Mouse (Mus musculus): Measurements from ENCODE around the gene 2200002D01Rik. TPM values are rescaled to one million over a fixed set of nuclear protein-coding genes. Genes with fewer than 3 reads are reported as not detected.
A peak's percentile ranks its signal among the peaks of the same experiment; 100 is the strongest.
"Not testable (repeated sequence)": the region's sequence is repeated elsewhere in the genome, so short reads cannot be mapped to it uniquely, and the experiment has no call there.

Gene 2200002D01Rik
- polyA plus RNA-seq, 1 experiment: 0.10 TPM

DNA sequence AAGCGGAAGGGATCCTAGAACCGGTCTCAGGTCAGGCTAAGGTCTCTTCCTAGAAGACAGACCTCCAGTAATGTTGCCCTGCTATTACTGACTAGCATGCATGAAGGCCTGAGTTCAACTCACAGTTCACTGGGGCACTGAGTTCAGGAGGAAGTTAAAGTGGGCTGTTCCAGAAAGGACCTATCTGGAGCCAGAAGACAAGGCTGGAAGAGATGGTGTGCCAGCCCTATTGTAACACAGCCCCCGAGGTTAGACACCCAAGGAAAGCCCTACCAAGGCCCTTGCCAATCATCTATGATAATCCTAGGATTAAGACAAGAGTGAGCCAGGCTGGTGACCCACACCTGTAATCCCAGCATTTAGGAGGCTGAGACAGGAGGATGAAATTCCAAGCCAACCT is 16.7 kb downstream of the 2200002D01Rik start:
- H3K4me3 ChIP-seq (ENCODE audit: insufficient read depth, low read length): peak overlapping the region; percentile 40
- TF ChIP-seq CTCF (IDR thresholded peaks at IDR 0.05; ENCODE audit: extremely low read depth, insufficient read depth, low read length): no peak
- no peak for TF ChIP-seq POLR2A (IDR thresholded peaks at IDR 0.05; ENCODE audit: extremely low read depth, insufficient read depth, low read length)
- no peaks in the 10 kb centered on the region for H3K4me1 ChIP-seq (ENCODE audit: control insufficient read depth, insufficient read depth, low read length)
- no peak overlapping the region for H3K27ac ChIP-seq (ENCODE audit: insufficient read depth, low read length)

DNA sequence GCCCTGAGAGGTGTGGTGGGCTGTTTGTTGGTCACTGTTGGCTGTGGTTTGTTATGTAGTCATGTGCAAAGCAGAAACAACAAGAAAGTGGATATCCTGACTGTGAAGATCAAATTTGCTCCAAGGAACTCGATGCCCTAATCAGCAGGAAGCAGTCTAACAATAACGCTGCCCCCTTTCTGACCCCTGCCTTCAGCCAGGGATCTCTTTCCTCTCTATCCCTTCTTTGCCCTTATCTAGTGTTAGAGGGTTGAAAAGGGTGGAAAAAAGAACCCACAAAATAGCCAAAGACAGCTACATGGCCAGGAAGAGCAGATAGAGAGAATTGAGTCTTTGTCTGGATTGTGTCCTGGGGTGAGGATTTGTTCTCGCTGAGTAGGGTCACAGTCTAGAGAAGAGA is 17.7 kb downstream of the 2200002D01Rik start:
- H3K4me1 ChIP-seq (ENCODE audit: control insufficient read depth, insufficient read depth, low read length): no peaks in the 10 kb centered on the region
- no peak overlapping the region for H3K4me3 ChIP-seq (ENCODE audit: insufficient read depth, low read length)
- TF ChIP-seq CTCF (IDR thresholded peaks at IDR 0.05; ENCODE audit: extremely low read depth, insufficient read depth, low read length): no peak
- no peak overlapping the region for H3K27ac ChIP-seq (ENCODE audit: insufficient read depth, low read length)

DNA sequence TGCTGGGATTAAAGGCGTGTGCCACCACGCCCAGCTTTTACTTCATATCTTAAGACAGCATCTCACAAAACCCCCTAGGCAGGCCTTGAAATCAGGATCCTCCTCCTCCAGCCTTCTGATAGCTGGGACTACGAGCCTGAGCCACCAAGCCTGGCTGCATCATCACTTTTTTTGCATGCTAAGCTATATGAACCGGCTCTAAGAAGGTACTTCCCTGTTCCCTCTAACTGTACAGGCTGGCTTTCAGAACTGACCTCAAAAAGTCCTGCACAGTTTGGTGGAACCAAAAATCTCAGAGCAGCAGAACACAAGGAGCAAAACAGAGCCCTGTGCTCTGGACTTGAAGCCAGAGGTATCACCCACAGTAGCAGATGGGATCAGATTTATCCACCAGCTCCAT is 20.1 kb downstream of the 2200002D01Rik start:
- H3K4me1 ChIP-seq (ENCODE audit: control insufficient read depth, insufficient read depth, low read length): no peaks in the 10 kb centered on the region
- peak overlapping the region; percentile 43; the same call in 1 of the 2 replicates for H3K27ac ChIP-seq (ENCODE audit: insufficient read depth, low read length)
- H3K4me3 ChIP-seq (ENCODE audit: insufficient read depth, low read length): no peak overlapping the region
- no peak for TF ChIP-seq CTCF (IDR thresholded peaks at IDR 0.05; ENCODE audit: extremely low read depth, insufficient read depth, low read length)
- TF ChIP-seq POLR2A (IDR thresholded peaks at IDR 0.05; ENCODE audit: extremely low read depth, insufficient read depth, low read length): no peak

DNA sequence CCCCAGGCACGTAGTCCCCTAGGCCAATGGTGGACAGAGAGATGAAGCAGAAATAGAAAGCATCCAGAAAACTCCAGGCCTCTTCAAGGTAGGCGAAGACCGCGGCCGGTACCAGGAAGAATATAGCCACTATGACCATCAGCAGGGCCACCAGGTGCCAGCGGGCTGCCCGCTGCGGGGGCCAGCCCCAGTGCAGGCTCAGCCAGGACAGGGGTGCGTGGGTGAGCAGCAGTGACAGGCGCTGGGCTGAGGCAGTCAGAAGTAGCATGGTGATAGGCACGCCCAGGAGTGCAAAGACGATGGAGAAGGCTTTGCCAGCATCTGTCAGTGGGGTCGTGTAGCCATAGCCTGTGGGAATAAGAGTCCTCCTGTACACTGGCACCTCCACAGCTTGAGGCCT is 22.7 kb downstream of the 2200002D01Rik start:
- Histone ChIP-seq H3K4me1 (ENCODE audit: control insufficient read depth, insufficient read depth, low read length) (no peaks in the 10 kb centered on the region), H3K27ac (ENCODE audit: insufficient read depth, low read length) (no peak overlapping the region), H3K4me3 (ENCODE audit: insufficient read depth, low read length) (peak overlapping the region; percentile 9; the same call in 1 of the 2 replicates)
- TF ChIP-seq CTCF (IDR thresholded peaks at IDR 0.05; ENCODE audit: extremely low read depth, insufficient read depth, low read length): no peak
- TF ChIP-seq POLR2A (IDR thresholded peaks at IDR 0.05; ENCODE audit: extremely low read depth, insufficient read depth, low read length): no peak

DNA sequence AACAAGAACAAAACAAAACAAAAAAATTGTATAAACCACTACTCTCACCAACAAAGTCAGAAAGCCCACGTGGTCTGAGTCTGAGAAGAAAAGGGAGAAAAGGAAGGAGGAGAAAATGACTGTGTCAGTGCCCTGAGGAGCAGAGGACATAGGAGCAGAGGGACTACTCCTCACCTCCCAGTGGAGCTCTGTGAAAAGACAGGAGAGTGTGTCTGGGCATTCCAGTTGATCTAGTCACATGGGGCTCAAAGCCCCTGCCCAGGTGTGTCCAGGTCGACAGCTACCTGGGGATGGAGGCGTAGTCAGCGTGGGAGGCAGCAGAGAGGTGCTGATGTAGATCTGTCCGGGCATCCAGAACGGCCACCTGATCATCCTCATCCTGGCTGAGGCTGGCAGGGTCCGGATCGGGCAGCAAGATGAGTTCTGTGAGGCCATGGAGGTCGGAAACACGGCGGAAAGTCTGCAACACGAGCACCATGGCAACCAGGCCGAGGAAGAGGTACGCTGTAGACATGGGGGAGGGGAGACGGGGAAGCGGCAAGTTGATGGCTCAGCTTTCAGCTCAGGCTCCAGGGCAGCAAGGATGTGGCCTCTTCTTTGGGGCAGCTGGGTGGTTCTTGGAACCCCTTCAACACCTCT is 23.4 kb downstream of the 2200002D01Rik start:
- Histone ChIP-seq H3K27ac (ENCODE audit: insufficient read depth, low read length) (no peak overlapping the region), H3K4me1 (ENCODE audit: control insufficient read depth, insufficient read depth, low read length) (no peaks in the 10 kb centered on the region), H3K4me3 (ENCODE audit: insufficient read depth, low read length) (peak overlapping the region; percentile 7)
- TF ChIP-seq POLR2A (IDR thresholded peaks at IDR 0.05; ENCODE audit: extremely low read depth, insufficient read depth, low read length) (no peak), CTCF (IDR thresholded peaks at IDR 0.05; ENCODE audit: extremely low read depth, insufficient read depth, low read length) (no peak)

DNA sequence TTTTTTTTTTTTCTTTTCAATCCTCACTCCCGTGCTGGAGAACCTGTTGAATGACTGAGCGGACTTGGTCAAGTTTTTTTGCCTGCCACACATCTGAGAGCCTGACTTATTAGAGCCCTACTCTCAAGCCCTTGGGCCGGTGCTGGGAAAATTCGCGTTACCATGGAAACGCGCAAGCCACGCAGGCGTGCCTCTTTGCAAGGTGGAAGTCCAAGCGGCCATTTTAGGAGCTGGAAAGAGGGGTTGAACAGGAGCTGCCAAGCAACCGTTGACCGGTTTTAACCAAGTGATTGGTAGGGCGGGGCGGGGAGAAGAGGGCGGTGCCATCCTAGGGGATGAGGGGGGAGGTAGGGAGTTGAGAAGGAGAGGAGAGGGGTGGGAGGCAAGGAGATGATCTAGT is 33.4 kb downstream of the 2200002D01Rik start:
- no peak for TF ChIP-seq POLR2A (IDR thresholded peaks at IDR 0.05; ENCODE audit: extremely low read depth, insufficient read depth, low read length)
- no peak for TF ChIP-seq CTCF (IDR thresholded peaks at IDR 0.05; ENCODE audit: extremely low read depth, insufficient read depth, low read length)
- H3K4me3 ChIP-seq (ENCODE audit: insufficient read depth, low read length): no peak overlapping the region

DNA sequence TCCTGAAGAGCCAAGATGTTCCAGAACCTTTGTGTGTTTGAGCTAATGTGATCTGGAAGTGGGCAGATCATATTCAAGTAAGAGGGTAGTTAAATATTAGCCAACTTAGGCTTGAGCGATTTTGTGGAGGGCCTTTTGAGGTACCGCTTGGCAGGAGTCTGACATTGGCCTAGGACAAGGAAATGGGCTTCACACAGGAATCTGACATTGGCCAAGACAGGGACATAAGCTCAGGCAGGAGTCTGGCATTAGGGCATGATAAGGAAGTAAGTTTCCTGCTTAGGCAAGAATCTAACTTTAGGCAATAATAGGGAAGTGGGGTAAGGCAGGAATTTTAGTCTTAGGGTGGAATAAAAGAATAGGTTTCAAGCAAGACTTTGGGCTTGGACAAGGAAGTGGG is 34.0 kb downstream of the 2200002D01Rik start:
- H3K4me3 ChIP-seq (ENCODE audit: insufficient read depth, low read length): no peak overlapping the region
- H3K27ac ChIP-seq (ENCODE audit: insufficient read depth, low read length): no peak overlapping the region
- no peak for TF ChIP-seq POLR2A (IDR thresholded peaks at IDR 0.05; ENCODE audit: extremely low read depth, insufficient read depth, low read length)
- no peaks in the 10 kb centered on the region for H3K4me1 ChIP-seq (ENCODE audit: control insufficient read depth, insufficient read depth, low read length)

More for the DNA sequence above, 33.4 kb downstream of the 2200002D01Rik start:
- H3K27ac ChIP-seq (ENCODE audit: insufficient read depth, low read length): no peak overlapping the region
- no peaks in the 10 kb centered on the region for H3K4me1 ChIP-seq (ENCODE audit: control insufficient read depth, insufficient read depth, low read length)

DNA sequence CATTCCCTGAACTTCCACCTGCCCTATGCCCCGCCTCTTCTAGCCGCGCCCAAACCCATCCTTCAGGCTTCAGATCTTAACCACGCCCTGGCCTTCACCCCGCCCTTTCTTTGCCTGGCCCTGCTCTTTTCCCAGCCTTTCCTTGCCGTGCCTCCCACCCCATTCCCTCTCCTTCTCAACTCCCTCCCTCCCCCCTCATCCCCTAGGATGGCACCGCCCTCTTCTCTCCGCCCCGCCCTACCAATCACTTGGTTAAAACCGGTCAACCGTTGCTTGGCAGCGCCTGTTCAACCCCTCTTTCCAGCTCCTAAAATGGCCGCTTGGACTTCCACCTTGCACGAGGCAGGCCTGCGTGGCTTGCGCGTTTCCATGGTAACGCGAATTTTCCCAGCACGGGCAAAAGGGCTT is 34.6 kb downstream of the 2200002D01Rik start, which contains the start of gene Catsperg1:
Gene Catsperg1, minus strand, starts transcription at position 361 of the 408 bp plus-strand sequence.
- Histone ChIP-seq H3K27ac (ENCODE audit: insufficient read depth, low read length) (no peak within 1 kb of the TSS), H3K4me1 (ENCODE audit: control insufficient read depth, insufficient read depth, low read length) (no peaks in the 10 kb centered on the region), H3K4me3 (ENCODE audit: insufficient read depth, low read length) (no peak within 1 kb of the TSS; the same call in 1 of the 2 replicates)
- TF ChIP-seq CTCF (IDR thresholded peaks at IDR 0.05; ENCODE audit: extremely low read depth, insufficient read depth, low read length): no peak
- TF ChIP-seq POLR2A (IDR thresholded peaks at IDR 0.05; ENCODE audit: extremely low read depth, insufficient read depth, low read length): no peak

DNA sequence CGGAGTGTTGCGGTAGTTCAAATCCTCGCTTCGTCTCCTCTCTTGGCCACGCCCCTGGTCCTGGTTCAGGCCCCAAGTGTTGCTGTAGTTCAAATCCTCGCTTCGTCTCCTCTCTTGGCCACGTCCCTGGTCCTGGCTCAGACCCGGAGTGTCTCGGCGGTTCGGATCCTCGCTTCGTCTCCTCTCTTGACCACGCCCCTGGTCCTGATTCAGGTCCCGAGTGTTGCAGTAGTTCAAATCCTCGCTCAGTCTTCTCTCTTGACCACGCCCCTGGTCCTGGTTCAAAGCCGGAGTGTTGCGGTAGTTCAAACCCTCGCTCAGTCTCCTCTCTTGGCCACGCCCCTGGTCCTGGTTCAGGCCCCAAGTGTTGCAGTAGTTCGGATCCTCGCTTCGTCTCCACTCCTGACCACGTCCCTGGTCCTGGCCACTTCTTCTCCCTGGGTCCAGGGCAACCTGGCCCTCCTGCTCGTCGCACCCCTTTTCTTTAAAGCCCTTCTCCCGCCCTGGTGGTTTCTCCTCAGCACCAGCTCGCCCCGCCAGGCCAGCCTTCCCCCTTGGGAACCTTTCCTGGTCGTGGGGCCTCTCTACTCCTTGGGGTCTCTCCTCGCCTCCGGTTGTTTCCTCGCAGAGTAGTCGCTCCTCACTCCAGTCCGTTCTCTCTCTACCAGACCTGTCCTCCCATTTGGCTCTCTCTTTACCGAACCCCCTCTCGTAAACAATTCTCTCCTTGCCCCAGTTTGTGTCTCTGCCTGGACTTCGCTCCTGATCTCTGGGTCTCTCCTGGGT is 35.3 kb downstream of the 2200002D01Rik start:
- not testable (repeated sequence) for H3K27ac ChIP-seq (ENCODE audit: insufficient read depth, low read length); H3K4me3 ChIP-seq (ENCODE audit: insufficient read depth, low read length); H3K4me1 ChIP-seq (ENCODE audit: control insufficient read depth, insufficient read depth, low read length)

DNA sequence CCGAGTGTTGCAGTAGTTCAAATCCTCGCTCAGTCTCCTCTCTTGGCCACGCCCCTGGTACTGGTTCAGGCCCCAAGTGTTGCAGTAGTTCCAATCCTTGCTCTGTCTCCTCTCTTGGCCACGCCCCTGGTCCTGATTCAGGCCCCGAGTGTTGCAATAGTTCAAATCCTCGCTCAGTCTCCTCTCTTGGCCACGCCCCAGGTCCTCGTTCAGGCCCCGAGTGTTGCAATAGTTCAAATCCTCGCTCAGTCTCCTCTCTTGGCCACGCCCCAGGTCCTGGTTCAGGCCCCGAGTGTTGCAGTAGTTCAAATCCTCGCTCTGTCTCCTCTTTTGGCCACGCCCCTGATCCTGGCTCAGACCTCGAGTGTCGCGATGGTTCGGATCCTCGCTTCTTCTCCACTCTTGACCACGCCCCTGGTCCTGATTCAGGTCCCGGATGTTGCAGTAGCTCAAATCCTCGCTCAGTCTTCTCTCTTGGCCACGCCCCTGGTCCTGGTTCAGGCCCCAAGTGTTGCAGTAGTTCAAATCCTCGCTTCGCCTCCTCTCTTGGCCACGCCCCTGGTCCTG is 36.0 kb downstream of the 2200002D01Rik start:
- no peak overlapping the region for H3K4me3 ChIP-seq (ENCODE audit: insufficient read depth, low read length)
- H3K27ac ChIP-seq (ENCODE audit: insufficient read depth, low read length): no peak overlapping the region
- TF ChIP-seq CTCF (IDR thresholded peaks at IDR 0.05; ENCODE audit: extremely low read depth, insufficient read depth, low read length) (no peak), POLR2A (IDR thresholded peaks at IDR 0.05; ENCODE audit: extremely low read depth, insufficient read depth, low read length) (no peak)

More for the DNA sequence above, 36.0 kb downstream of the 2200002D01Rik start:
- H3K4me1 ChIP-seq (ENCODE audit: control insufficient read depth, insufficient read depth, low read length): no peaks in the 10 kb centered on the region
